ENCODE assay signal across 30 mouse cellular contexts in the genomic region with DNA sequence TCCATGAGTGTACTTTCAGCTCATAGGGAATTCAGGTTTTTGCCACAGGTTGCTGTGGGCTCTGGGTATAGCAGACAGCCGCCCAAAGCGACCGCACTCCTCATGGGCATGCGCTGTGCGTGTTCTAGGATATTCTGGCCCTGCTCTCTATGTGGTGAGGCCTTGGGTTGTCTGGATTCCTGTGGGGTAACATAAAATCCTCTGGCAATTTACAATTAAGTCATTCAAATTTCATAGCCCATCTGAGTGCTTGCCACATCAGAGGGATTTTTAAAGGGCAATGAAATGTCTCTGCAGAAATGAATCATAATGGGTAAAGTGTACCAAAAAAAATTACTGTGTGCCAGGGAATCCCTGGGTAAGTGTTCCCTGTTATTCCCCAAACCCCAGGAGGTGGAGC. TPM values are rescaled to one million over a fixed set of nuclear protein-coding genes. Genes with fewer than 3 reads are reported as not detected.
DNase-seq lines count a peak whose midpoint lies in the region; ATAC-seq and TF ChIP-seq lines count a peak whose summit lies in the region.
"Had no signal": no experiment of that assay in that cellular context is flagged by ENCODE, and none has a peak within 500 bp of the region (broad histone marks: within the 10 kb centered on the region; RNA-seq: fewer than 3 reads in every experiment).

No protein-coding gene starts in this region.

- no peak overlapping the region for H3K27ac ChIP-seq in gastrocnemius, adult 2 months
- H3K27ac ChIP-seq in embryonic facial prominence, embryonic 15.5 days (replicated peaks): no peak overlapping the region
- H3K27ac ChIP-seq in forebrain, embryonic 13.5 days: no peak overlapping the region
- H3K27ac ChIP-seq: hindbrain, embryonic 12.5 days; hindbrain, postnatal 0 days; limb, embryonic 12.5 days; lung, embryonic 15.5 days; midbrain, embryonic 10.5 days; neural tube, embryonic 12.5 days had no signal

- H3K4me1 ChIP-seq in embryonic facial prominence, embryonic 15.5 days: peaks cover 11% of the 10 kb centered on the region
- H3K4me1 ChIP-seq in forebrain, embryonic 13.5 days: peaks cover 6% of the 10 kb centered on the region
- H3K4me1 ChIP-seq: limb, embryonic 12.5 days had no signal

- no peak overlapping the region for H3K4me2 ChIP-seq in embryonic facial prominence, embryonic 15.5 days (replicated peaks)
- H3K4me2 ChIP-seq in forebrain, embryonic 13.5 days: no peak overlapping the region
- H3K4me2 ChIP-seq: heart, embryonic 11.5 days; hindbrain, embryonic 12.5 days; limb, embryonic 12.5 days; liver, embryonic 11.5 days; lung, embryonic 15.5 days; neural tube, embryonic 12.5 days had no signal

- 0 out of 2 replicates have a peak, but pooled peaks cover 4% of the 10 kb centered on the region for H3K9me3 ChIP-seq in embryonic facial prominence, embryonic 15.5 days (replicated peaks)
- no peaks in the 10 kb centered on the region for H3K9me3 ChIP-seq in forebrain, embryonic 13.5 days (replicated peaks)
- H3K9me3 ChIP-seq: hindbrain, embryonic 12.5 days; limb, embryonic 12.5 days; lung, embryonic 15.5 days; midbrain, embryonic 10.5 days; neural tube, embryonic 12.5 days had no signal

- no peaks in the 10 kb centered on the region for H3K36me3 ChIP-seq in embryonic facial prominence, embryonic 15.5 days
- no peaks in the 10 kb centered on the region for H3K36me3 ChIP-seq in forebrain, embryonic 13.5 days (ENCODE audit: poor library complexity, severe bottlenecking)
- H3K36me3 ChIP-seq: hindbrain, embryonic 12.5 days; limb, embryonic 12.5 days; lung, embryonic 15.5 days; midbrain, embryonic 10.5 days; neural tube, embryonic 12.5 days had no signal

- ATAC-seq in embryonic facial prominence, embryonic 15.5 days (ENCODE audit: insufficient number of reproducible peaks, low FRiP score, low TSS enrichment, low read depth): peak; percentile 45; the same call in 1 of the 2 replicates
- no peak for ATAC-seq in forebrain, embryonic 13.5 days
- ATAC-seq: CD4-positive, CD25-positive, alpha-beta regulatory T cell, adult 4 months; hindbrain, postnatal 0 days; intestine, embryonic 16.5 days; midbrain, embryonic 16.5 days had no signal

- intact Hi-C loops in gastrocnemius, adult 2 months (cut with DNase I): no loop called here

- H3K27me3 ChIP-seq in embryonic facial prominence, embryonic 15.5 days: peaks cover 7% of the 10 kb centered on the region
- no peaks in the 10 kb centered on the region for H3K27me3 ChIP-seq in forebrain, embryonic 13.5 days
- H3K27me3 ChIP-seq: hindbrain, embryonic 12.5 days; neural tube, embryonic 12.5 days had no signal

- peak; percentile 55 to 81 for DNase-seq in adrenal gland, adult (ENCODE audit: inconsistent age in 2 of 2, low spot score in 1 of 2)
- no peak for DNase-seq in adrenal gland, postnatal 25 days
- DNase-seq in gastrocnemius, adult 2 months: peak; percentile 7
- no peak for DNase-seq in gastrocnemius, postnatal 4 days (ENCODE audit: low spot score in 2 of 2)
- peak; percentile 62 for DNase-seq in Muller cell, postnatal 12 days (ENCODE audit: inconsistent ontology term)
- no peak for DNase-seq in urinary bladder, postnatal 10 days (ENCODE audit: low spot score)
- DNase-seq: cerebellum, adult 2 months; cerebellum, postnatal 14 days; gastrocnemius, postnatal 25 days; heart, adult 18-20 months; heart, postnatal 36 days; kidney, adult 8-10 months; kidney, postnatal 10 days; layer of hippocampus, adult 9-11 months; retina, postnatal 1 day; right cerebral cortex, postnatal 14 days; thymus, postnatal 14 days had no signal

- WGBS in embryonic facial prominence, embryonic 15.5 days: 55% methylated on average over 5 of the region's 5 CpGs
- WGBS in forebrain, embryonic 13.5 days: 87% methylated on average over 5 of the region's 5 CpGs

- TF ChIP-seq CTCF in gastrocnemius, adult 2 months (IDR thresholded peaks at IDR 0.05): no peak

- H3K4me3 ChIP-seq in gastrocnemius, adult 2 months: no peak overlapping the region
- H3K4me3 ChIP-seq in embryonic facial prominence, embryonic 15.5 days (replicated peaks): no peak overlapping the region
- no peak overlapping the region for H3K4me3 ChIP-seq in forebrain, embryonic 13.5 days
- H3K4me3 ChIP-seq: hindbrain, embryonic 12.5 days; limb, embryonic 12.5 days; lung, embryonic 15.5 days; midbrain, embryonic 10.5 days; neural tube, embryonic 12.5 days had no signal

- H3K9ac ChIP-seq in embryonic facial prominence, embryonic 15.5 days: no peak overlapping the region
- H3K9ac ChIP-seq in forebrain, embryonic 13.5 days: no peak overlapping the region
- H3K9ac ChIP-seq: hindbrain, embryonic 12.5 days; limb, embryonic 12.5 days; lung, embryonic 15.5 days; neural tube, embryonic 12.5 days had no signal

RNA-seq across cellular contexts. Expression of a gene that starts 3.4 kb away (rescaled TPM):
- 153 and 166 TPM in 2 replicates for total RNA-seq in adrenal gland, postnatal 25 days (2021)
- 100 to 1,000 TPM; 108 to 145 TPM for total RNA-seq in gastrocnemius, adult 2 months (2021)
- total RNA-seq in gastrocnemius, postnatal 4 days (2021): 100 to 1,000 TPM in 1 of 2 experiments, 10 to 100 TPM in 1; 90.3 to 107 TPM
- polyA plus RNA-seq in embryonic facial prominence, embryonic 15.5 days (2015; fragmentation: Nextera tagmentation; extraction: Ambion mirVana): 34.7 and 36.2 TPM in 2 replicates
- polyA plus RNA-seq in forebrain, embryonic 13.5 days (2015; fragmentation: Nextera tagmentation; extraction: Ambion mirVana): 43.9 and 46.2 TPM in 2 replicates

Comparison
In these comparisons a context has a peak if more than half of its experiments do, and no peak if none do; other contexts are left out.
1. DNase-seq: peak in adrenal gland, adult (2 of 2), gastrocnemius, adult 2 months (single experiment) and Muller cell, postnatal 12 days (single experiment); none in adrenal gland, postnatal 25 days (single experiment), gastrocnemius, postnatal 4 days (0 of 2) and urinary bladder, postnatal 10 days (single experiment).